Mouse (Mus musculus): ENCODE results near the gene Otos. TPM values are rescaled to one million over a fixed set of nuclear protein-coding genes. Genes with fewer than 3 reads are reported as not detected.
A peak's percentile ranks its signal among the peaks of the same experiment; 100 is the strongest.

Otos gene
- polyA plus RNA-seq, 1 experiment = 0.41 TPM

- no peak for DNase-seq (ENCODE audit: low read depth in 1 of 2, low spot score in 2 of 2)
- WGBS = 69% methylated on average over 4 of the region's 4 CpGs
- H3K4me1 ChIP-seq (ENCODE audit: control insufficient read depth, insufficient read depth, insufficient read length) = no peaks in the 10 kb centered on the region
- no peak overlapping the region for H3K4me3 ChIP-seq (ENCODE audit: extremely low read depth, insufficient read depth, insufficient read length)
- TF ChIP-seq CTCF (IDR thresholded peaks at IDR 0.05; ENCODE audit: extremely low read depth, insufficient read depth, insufficient read length, insufficient replicate concordance) (no peak), POLR2A (IDR thresholded peaks at IDR 0.05; ENCODE audit: low read depth, low read length) (no peak)
- H3K27ac ChIP-seq (ENCODE audit: insufficient read depth, low read length) = no peak overlapping the region
- no peaks in the 10 kb centered on the region for H3K36me3 ChIP-seq (ENCODE audit: control insufficient read depth, insufficient read depth, low read length)
- no peaks in the 10 kb centered on the region for H3K27me3 ChIP-seq (ENCODE audit: control insufficient read depth, insufficient read depth, low read length)
Measured at GRCm38 (mm10) chr1:92618360-92618759, 30.3 kb downstream of the Otos start.

- Histone ChIP-seq H3K4me1 (ENCODE audit: control insufficient read depth, insufficient read depth, insufficient read length) (no peaks in the 10 kb centered on the region), H3K27ac (ENCODE audit: insufficient read depth, low read length) (no peak within 1 kb of the TSS), H3K27me3 (ENCODE audit: control insufficient read depth, insufficient read depth, low read length) (no peaks in the 10 kb centered on the region), H3K4me3 (ENCODE audit: extremely low read depth, insufficient read depth, insufficient read length) (no peak within 1 kb of the TSS), H3K36me3 (ENCODE audit: control insufficient read depth, insufficient read depth, low read length) (no peaks in the 10 kb centered on the region)
- TF ChIP-seq POLR2A (IDR thresholded peaks at IDR 0.05; ENCODE audit: low read depth, low read length) (no peak), CTCF (IDR thresholded peaks at IDR 0.05; ENCODE audit: extremely low read depth, insufficient read depth, insufficient read length, insufficient replicate concordance) (no peak)
- WGBS = 66% methylated on average over 2 of the region's 2 CpGs
- no peak for DNase-seq (ENCODE audit: low read depth in 1 of 2, low spot score in 2 of 2)
Measured at GRCm38 (mm10) chr1:92617488-92617887, 31.2 kb downstream of the Otos start, which contains the start of gene Olfr12. Gene Olfr12 (plus strand): TSS chr1:92617788.

- Histone ChIP-seq H3K4me3 (ENCODE audit: extremely low read depth, insufficient read depth, insufficient read length) (no peak overlapping the region), H3K27ac (ENCODE audit: insufficient read depth, low read length) (no peak overlapping the region), H3K27me3 (ENCODE audit: control insufficient read depth, insufficient read depth, low read length) (no peaks in the 10 kb centered on the region), H3K36me3 (ENCODE audit: control insufficient read depth, insufficient read depth, low read length) (no peaks in the 10 kb centered on the region), H3K4me1 (ENCODE audit: control insufficient read depth, insufficient read depth, insufficient read length) (no peaks in the 10 kb centered on the region)
- no peak for DNase-seq (ENCODE audit: low read depth in 1 of 2, low spot score in 2 of 2)
- 36% methylated on average over 1 of the region's 1 CpGs for WGBS
- no peak for TF ChIP-seq POLR2A (IDR thresholded peaks at IDR 0.05; ENCODE audit: low read depth, low read length)
- no peak for TF ChIP-seq CTCF (IDR thresholded peaks at IDR 0.05; ENCODE audit: extremely low read depth, insufficient read depth, insufficient read length, insufficient replicate concordance)
Measured at GRCm38 (mm10) chr1:92616046-92616445, 32.6 kb downstream of the Otos start.

GRCm38 (mm10) chr1:92614516-92614915 is 34.1 kb downstream of the Otos start:
- Histone ChIP-seq H3K36me3 (ENCODE audit: control insufficient read depth, insufficient read depth, low read length) (no peaks in the 10 kb centered on the region), H3K4me1 (ENCODE audit: control insufficient read depth, insufficient read depth, insufficient read length) (no peaks in the 10 kb centered on the region), H3K27me3 (ENCODE audit: control insufficient read depth, insufficient read depth, low read length) (no peaks in the 10 kb centered on the region), H3K27ac (ENCODE audit: insufficient read depth, low read length) (no peak overlapping the region), H3K4me3 (ENCODE audit: extremely low read depth, insufficient read depth, insufficient read length) (no peak overlapping the region)
- TF ChIP-seq POLR2A (IDR thresholded peaks at IDR 0.05; ENCODE audit: low read depth, low read length) (no peak), CTCF (IDR thresholded peaks at IDR 0.05; ENCODE audit: extremely low read depth, insufficient read depth, insufficient read length, insufficient replicate concordance) (no peak)
- DNase-seq (ENCODE audit: low read depth in 1 of 2, low spot score in 2 of 2) = no peak
- 4% methylated on average over 1 of the region's 1 CpGs for WGBS

- no peaks in the 10 kb centered on the region for H3K36me3 ChIP-seq (ENCODE audit: control insufficient read depth, insufficient read depth, low read length)
- H3K27me3 ChIP-seq (ENCODE audit: control insufficient read depth, insufficient read depth, low read length) = no peaks in the 10 kb centered on the region
- no peaks in the 10 kb centered on the region for H3K4me1 ChIP-seq (ENCODE audit: control insufficient read depth, insufficient read depth, insufficient read length)
- TF ChIP-seq CTCF (IDR thresholded peaks at IDR 0.05; ENCODE audit: extremely low read depth, insufficient read depth, insufficient read length, insufficient replicate concordance) (no peak), POLR2A (IDR thresholded peaks at IDR 0.05; ENCODE audit: low read depth, low read length) (no peak)
- no peak overlapping the region for H3K4me3 ChIP-seq (ENCODE audit: extremely low read depth, insufficient read depth, insufficient read length)
- DNase-seq (ENCODE audit: low read depth in 1 of 2, low spot score in 2 of 2) = no peak
- WGBS = 54% methylated on average over 4 of the region's 4 CpGs
- no peak overlapping the region for H3K27ac ChIP-seq (ENCODE audit: insufficient read depth, low read length)
Measured at GRCm38 (mm10) chr1:92613175-92613574, 35.5 kb downstream of the Otos start.

- Histone ChIP-seq H3K27ac (ENCODE audit: insufficient read depth, low read length) (no peak overlapping the region), H3K4me1 (ENCODE audit: control insufficient read depth, insufficient read depth, insufficient read length) (no peaks in the 10 kb centered on the region), H3K4me3 (ENCODE audit: extremely low read depth, insufficient read depth, insufficient read length) (no peak overlapping the region), H3K36me3 (ENCODE audit: control insufficient read depth, insufficient read depth, low read length) (no peaks in the 10 kb centered on the region), H3K27me3 (ENCODE audit: control insufficient read depth, insufficient read depth, low read length) (no peaks in the 10 kb centered on the region)
- peak in 1 of 2 experiments; percentile 37 for DNase-seq (ENCODE audit: low read depth in 1 of 2, low spot score in 2 of 2)
- WGBS = 6% methylated on average over 5 of the region's 5 CpGs
- TF ChIP-seq CTCF (IDR thresholded peaks at IDR 0.05; ENCODE audit: extremely low read depth, insufficient read depth, insufficient read length, insufficient replicate concordance) (peak; percentile 67; the same call in 1 of the 2 replicates), POLR2A (IDR thresholded peaks at IDR 0.05; ENCODE audit: low read depth, low read length) (no peak)
Measured at GRCm38 (mm10) chr1:92611008-92611407, 37.6 kb downstream of the Otos start.

- 75% methylated on average over 4 of the region's 4 CpGs for WGBS
- H3K4me3 ChIP-seq (ENCODE audit: extremely low read depth, insufficient read depth, insufficient read length) = no peak overlapping the region
- no peak for DNase-seq (ENCODE audit: low read depth in 1 of 2, low spot score in 2 of 2)
- H3K27me3 ChIP-seq (ENCODE audit: control insufficient read depth, insufficient read depth, low read length) = no peaks in the 10 kb centered on the region
- H3K4me1 ChIP-seq (ENCODE audit: control insufficient read depth, insufficient read depth, insufficient read length) = no peaks in the 10 kb centered on the region
- H3K27ac ChIP-seq (ENCODE audit: insufficient read depth, low read length) = no peak overlapping the region
- H3K36me3 ChIP-seq (ENCODE audit: control insufficient read depth, insufficient read depth, low read length) = no peaks in the 10 kb centered on the region
- TF ChIP-seq CTCF (IDR thresholded peaks at IDR 0.05; ENCODE audit: extremely low read depth, insufficient read depth, insufficient read length, insufficient replicate concordance) (no peak), POLR2A (IDR thresholded peaks at IDR 0.05; ENCODE audit: low read depth, low read length) (no peak)
Measured at GRCm38 (mm10) chr1:92607711-92608110, 40.9 kb downstream of the Otos start.
